Mouse (Mus musculus) adrenal gland, adult 18-20 months (tissue): ENCODE measurements around the gene Nelfcd. TPM values are rescaled to one million over a fixed set of nuclear protein-coding genes. Genes with fewer than 3 reads are reported as not detected.

ENCODE experiments used
- DNase-seq, 2 experiments: peaks; one replicate each; pipeline ENCODE4 v3.0.0; 2021 to 2022; ENCODE audit warnings: low spot score in 2 of 2
- total RNA-seq, 2 experiments: library from RNA; stranded (reverse); gene quantifications; 1 replicate in 1 of 2; 2 replicates in 1 of 2; pipeline ENCODE4 v1.2.3; 2021

The Nelfcd gene
- total RNA-seq, 2 experiments from 2014 or later = 47.1 to 55.3 TPM

GRCm38 (mm10) chr2:174472407-174472806 lies 56.8 kb downstream of the Nelfcd start:
- peak in 1 of 2 experiments; percentile 31 for DNase-seq

GRCm38 (mm10) chr2:174472818-174473549 lies 57.4 kb downstream of the Nelfcd start, which contains the start of gene Prelid3b:
Prelid3b (minus strand) TSS chr2:174473081.
- peak; percentile 99 for DNase-seq

- no peak for DNase-seq
These were observed 57.9 kb downstream of the Nelfcd start for GRCm38 (mm10) chr2:174473550-174473927.

Other genes with a start within 250 kb of the Nelfcd start
- gene Gnas, start 131.5 kb upstream of the Nelfcd start, total RNA-seq = 1,000 to 10,000 TPM; 2,555 to 2,708 TPM
- gene Gm20721, start 69.1 kb upstream of the Nelfcd start, total RNA-seq = 1 to 10 TPM; 1.3 to 1.7 TPM
- 100 to 1,000 TPM; 193 to 196 TPM for gene Ctsz, start 23.2 kb downstream of the Nelfcd start, total RNA-seq
- gene Tubb1, start 34.9 kb downstream of the Nelfcd start, total RNA-seq = 1 to 10 TPM in 1 of 2 experiments, under 1 TPM in 1; 0.86 to 3.1 TPM
- 100 to 1,000 TPM; 546 to 718 TPM for gene Atp5e, start 48.3 kb downstream of the Nelfcd start, total RNA-seq
- gene Prelid3b, start 57.3 kb downstream of the Nelfcd start, total RNA-seq = 100 to 1,000 TPM; 118 to 119 TPM
- gene Zfp831, start 227.7 kb downstream of the Nelfcd start, total RNA-seq = under 1 TPM; 0.07 to 0.13 TPM